Mouse (Mus musculus): ENCODE results near the gene Fbxw20. TPM values are rescaled to one million over a fixed set of nuclear protein-coding genes. Genes with fewer than 3 reads are reported as not detected.
"Not testable (repeated sequence)": the region's sequence is repeated elsewhere in the genome, so short reads cannot be mapped to it uniquely, and the experiment has no call there.

Fbxw20 gene
- polyA plus RNA-seq (2015; fragmentation: Nextera tagmentation; extraction: Ambion mirVana), result not detected in 2 replicates

GRCm38 (mm10) chr9:109234654-109235053 is at the start of gene Fbxw20:
Gene Fbxw20, minus strand, starts transcription at chr9:109234754.
- Histone ChIP-seq H3K4me3 (ENCODE audit: low read length) (no peak within 1 kb of the TSS), H3K9me3 (ENCODE audit: low read length) (no peaks in the 10 kb centered on the region), H3K9ac (replicated peaks; ENCODE audit: low read length) (no peak within 1 kb of the TSS), H3K4me1 (ENCODE audit: insufficient read depth, low read length) (no peaks in the 10 kb centered on the region), H3K36me3 (ENCODE audit: insufficient read depth, low read length) (no peaks in the 10 kb centered on the region), H3K27ac (ENCODE audit: low read length) (no peak within 1 kb of the TSS), H3K27me3 (ENCODE audit: insufficient read depth, low read length) (no peaks in the 10 kb centered on the region), H3K4me2 (replicated peaks; ENCODE audit: low read depth, low read length) (no peak within 1 kb of the TSS)
- no peak for ATAC-seq (ENCODE audit: low FRiP score, low TSS enrichment)
- 84% methylated on average over 1 of the region's 1 CpGs for whole genome bisulfite sequencing

GRCm38 (mm10) chr9:109263041-109263440 is 28.5 kb upstream of the Fbxw20 start:
- ATAC-seq (ENCODE audit: low FRiP score, low TSS enrichment), result no peak
- Histone ChIP-seq H3K4me3 (ENCODE audit: low read length) (no peak overlapping the region), H3K27me3 (ENCODE audit: insufficient read depth, low read length) (no peaks in the 10 kb centered on the region), H3K9ac (replicated peaks; ENCODE audit: low read length) (no peak overlapping the region), H3K4me1 (ENCODE audit: insufficient read depth, low read length) (no peaks in the 10 kb centered on the region), H3K27ac (ENCODE audit: low read length) (no peak overlapping the region), H3K9me3 (ENCODE audit: low read length) (peaks cover 7% of the 10 kb centered on the region; the same call in 1 of the 2 replicates), H3K36me3 (ENCODE audit: insufficient read depth, low read length) (no peaks in the 10 kb centered on the region), H3K4me2 (replicated peaks; ENCODE audit: low read depth, low read length) (no peak overlapping the region)
- 78% methylated on average over 2 of the region's 2 CpGs for WGBS

GRCm38 (mm10) chr9:109218449-109218848 is 16.1 kb downstream of the Fbxw20 start:
- no peaks in the 10 kb centered on the region for H3K4me1 ChIP-seq (ENCODE audit: insufficient read depth, low read length)
- 70% methylated on average over 6 of the region's 6 CpGs for WGBS
- no peaks in the 10 kb centered on the region for H3K9me3 ChIP-seq (ENCODE audit: low read length)
- no peaks in the 10 kb centered on the region for H3K36me3 ChIP-seq (ENCODE audit: insufficient read depth, low read length)
- H3K4me2 ChIP-seq (replicated peaks; ENCODE audit: low read depth, low read length), result no peak overlapping the region
- no peak for ATAC-seq (ENCODE audit: low FRiP score, low TSS enrichment)
- H3K27me3 ChIP-seq (ENCODE audit: insufficient read depth, low read length), result no peaks in the 10 kb centered on the region
- H3K4me3 ChIP-seq (ENCODE audit: low read length), result no peak overlapping the region
- H3K27ac ChIP-seq (ENCODE audit: low read length), result no peak overlapping the region
- no peak overlapping the region for H3K9ac ChIP-seq (replicated peaks; ENCODE audit: low read length)

- not testable (repeated sequence) for H3K9me3 ChIP-seq (ENCODE audit: low read length); ATAC-seq (ENCODE audit: low FRiP score, low TSS enrichment); H3K4me2 ChIP-seq (replicated peaks; ENCODE audit: low read depth, low read length); H3K27me3 ChIP-seq (ENCODE audit: insufficient read depth, low read length); H3K27ac ChIP-seq (ENCODE audit: low read length); H3K36me3 ChIP-seq (ENCODE audit: insufficient read depth, low read length); H3K4me3 ChIP-seq (ENCODE audit: low read length); H3K9ac ChIP-seq (replicated peaks; ENCODE audit: low read length); H3K4me1 ChIP-seq (ENCODE audit: insufficient read depth, low read length)
- 67% methylated on average over 1 of the region's 1 CpGs for WGBS
Measured at GRCm38 (mm10) chr9:109201347-109201746, 33.2 kb downstream of the Fbxw20 start.

- Histone ChIP-seq H3K4me1 (ENCODE audit: insufficient read depth, low read length) (no peaks in the 10 kb centered on the region), H3K4me2 (replicated peaks; ENCODE audit: low read depth, low read length) (no peak overlapping the region), H3K27ac (ENCODE audit: low read length) (no peak overlapping the region), H3K27me3 (ENCODE audit: insufficient read depth, low read length) (no peaks in the 10 kb centered on the region), H3K9me3 (ENCODE audit: low read length) (no peaks in the 10 kb centered on the region), H3K9ac (replicated peaks; ENCODE audit: low read length) (no peak overlapping the region), H3K36me3 (ENCODE audit: insufficient read depth, low read length) (no peaks in the 10 kb centered on the region), H3K4me3 (ENCODE audit: low read length) (no peak overlapping the region)
- no peak for ATAC-seq (ENCODE audit: low FRiP score, low TSS enrichment)
- WGBS, result 90% methylated on average over 1 of the region's 1 CpGs
Measured at GRCm38 (mm10) chr9:109200349-109200748, 34.2 kb downstream of the Fbxw20 start.

GRCm38 (mm10) chr9:109199353-109199752 is 35.2 kb downstream of the Fbxw20 start:
- no peaks in the 10 kb centered on the region for H3K4me1 ChIP-seq (ENCODE audit: insufficient read depth, low read length)
- H3K27ac ChIP-seq (ENCODE audit: low read length), result no peak overlapping the region
- H3K36me3 ChIP-seq (ENCODE audit: insufficient read depth, low read length), result no peaks in the 10 kb centered on the region
- H3K9ac ChIP-seq (replicated peaks; ENCODE audit: low read length), result no peak overlapping the region
- 56% methylated on average over 1 of the region's 1 CpGs for WGBS
- no peaks in the 10 kb centered on the region for H3K27me3 ChIP-seq (ENCODE audit: insufficient read depth, low read length)
- H3K9me3 ChIP-seq (ENCODE audit: low read length), result no peaks in the 10 kb centered on the region
- H3K4me3 ChIP-seq (ENCODE audit: low read length), result no peak overlapping the region
- no peak overlapping the region for H3K4me2 ChIP-seq (replicated peaks; ENCODE audit: low read depth, low read length)
- no peak for ATAC-seq (ENCODE audit: low FRiP score, low TSS enrichment)

- not testable (repeated sequence) for H3K36me3 ChIP-seq (ENCODE audit: insufficient read depth, low read length); H3K27me3 ChIP-seq (ENCODE audit: insufficient read depth, low read length); H3K4me1 ChIP-seq (ENCODE audit: insufficient read depth, low read length); ATAC-seq (ENCODE audit: low FRiP score, low TSS enrichment); H3K9me3 ChIP-seq (ENCODE audit: low read length); H3K9ac ChIP-seq (replicated peaks; ENCODE audit: low read length); H3K4me2 ChIP-seq (replicated peaks; ENCODE audit: low read depth, low read length); H3K4me3 ChIP-seq (ENCODE audit: low read length); H3K27ac ChIP-seq (ENCODE audit: low read length)
- 73% methylated on average over 3 of the region's 3 CpGs for WGBS
Measured at GRCm38 (mm10) chr9:109195875-109196274, 38.7 kb downstream of the Fbxw20 start, which contains the start of gene Fbxw13. Gene Fbxw13, minus strand, starts transcription at chr9:109195975.

GRCm38 (mm10) chr9:109177208-109177607 is 57.3 kb downstream of the Fbxw20 start:
- Histone ChIP-seq H3K4me2 (replicated peaks; ENCODE audit: low read depth, low read length) (no peak overlapping the region), H3K36me3 (ENCODE audit: insufficient read depth, low read length) (no peaks in the 10 kb centered on the region), H3K9ac (replicated peaks; ENCODE audit: low read length) (no peak overlapping the region), H3K27ac (ENCODE audit: low read length) (no peak overlapping the region), H3K4me3 (ENCODE audit: low read length) (no peak overlapping the region), H3K4me1 (ENCODE audit: insufficient read depth, low read length) (no peaks in the 10 kb centered on the region), H3K9me3 (ENCODE audit: low read length) (0 out of 2 replicates have a peak, but pooled peaks cover 6% of the 10 kb centered on the region), H3K27me3 (ENCODE audit: insufficient read depth, low read length) (no peaks in the 10 kb centered on the region)
- WGBS, result 63% methylated on average over 1 of the region's 1 CpGs
- ATAC-seq (ENCODE audit: low FRiP score, low TSS enrichment), result no peak

GRCm38 (mm10) chr9:109176301-109176700 is 58.3 kb downstream of the Fbxw20 start:
- WGBS, result 88% methylated on average over 1 of the region's 1 CpGs

More at GRCm38 (mm10) chr9:109176301-109176700, 58.3 kb downstream of the Fbxw20 start:
- Histone ChIP-seq H3K27me3 (ENCODE audit: insufficient read depth, low read length) (no peaks in the 10 kb centered on the region), H3K27ac (ENCODE audit: low read length) (no peak overlapping the region), H3K4me1 (ENCODE audit: insufficient read depth, low read length) (no peaks in the 10 kb centered on the region), H3K4me2 (replicated peaks; ENCODE audit: low read depth, low read length) (no peak overlapping the region), H3K9ac (replicated peaks; ENCODE audit: low read length) (no peak overlapping the region), H3K9me3 (ENCODE audit: low read length) (0 out of 2 replicates have a peak, but pooled peaks cover 6% of the 10 kb centered on the region), H3K4me3 (ENCODE audit: low read length) (no peak overlapping the region), H3K36me3 (ENCODE audit: insufficient read depth, low read length) (no peaks in the 10 kb centered on the region)
- ATAC-seq (ENCODE audit: low FRiP score, low TSS enrichment), result no peak
